Mouse (Mus musculus) embryonic facial prominence, embryonic 15.5 days (tissue): ENCODE data around the gene Hist2h2bb. TPM values are rescaled to one million over a fixed set of nuclear protein-coding genes. Genes with fewer than 3 reads are reported as not detected.
A peak's percentile ranks its signal among the peaks of the same experiment; 100 is the strongest.

Experiments used
- ATAC-seq: fragments of 200-750 bp; cut with Nextera tagmentation; 2 replicates; pipeline ENCODE4 v1.8.0; 2017; ENCODE audit warnings: low read depth, moderate TSS enrichment; ENCODE audit not compliant: insufficient number of reproducible peaks, low FRiP score, low TSS enrichment
- H3K27ac ChIP-seq: fragments of 300-500 bp; sonication (generic); replicated peaks from 2 replicates; pipeline ENCODE4 v1.5.1; 2015; ENCODE audit warnings: mild to moderate bottlenecking, inconsistent platforms
- H3K27me3 ChIP-seq: fragments of 300-500 bp; sonication (generic); 2 replicates; pipeline ENCODE4 v1.6.1; 2015; ENCODE audit warnings: inconsistent platforms
- H3K36me3 ChIP-seq: fragments of 300-500 bp; sonication (generic); 2 replicates; pipeline ENCODE4 v1.6.1; 2015; ENCODE audit warnings: mild to moderate bottlenecking, inconsistent platforms
- H3K4me1 ChIP-seq: fragments of 300-500 bp; sonication (generic); 2 replicates; pipeline ENCODE4 v1.6.1; 2015; ENCODE audit warnings: inconsistent platforms
- H3K4me2 ChIP-seq: fragments of 300-500 bp; sonication (generic); replicated peaks from 2 replicates; pipeline ENCODE4 v1.6.1; 2015; ENCODE audit warnings: mild to moderate bottlenecking, inconsistent platforms
- H3K4me3 ChIP-seq: fragments of 300-500 bp; sonication (generic); replicated peaks from 2 replicates; pipeline ENCODE4 v1.5.1; 2015; ENCODE audit warnings: mild to moderate bottlenecking, inconsistent platforms
- H3K9ac ChIP-seq: fragments of 300-500 bp; sonication (generic); 2 replicates; pipeline ENCODE4 v1.6.1; 2015; ENCODE audit warnings: inconsistent platforms
- H3K9me3 ChIP-seq: fragments of 300-500 bp; sonication (generic); replicated peaks from 2 replicates; pipeline ENCODE4 v1.6.1; 2016; ENCODE audit warnings: inconsistent platforms
- WGBS: fragments of 180-500 bp; shearing (Covaris S2); methylation state at CpG from one replicate; pipeline ENCODE4 v1.1.7; 2015; 5-methylcytosine and 5-hydroxymethylcytosine counted together
- polyA plus RNA-seq: library from polyadenylated mRNA; unstranded; fragments of >200 nt; fragmentation: Nextera tagmentation; extraction: Ambion mirVana; gene quantifications from 2 replicates; pipeline ENCODE4 v1.2.1, GENCODE M21; 2015

Gene Hist2h2bb
- polyA plus RNA-seq, 1 experiment from 2014 or later: 7.0 TPM

DNA sequence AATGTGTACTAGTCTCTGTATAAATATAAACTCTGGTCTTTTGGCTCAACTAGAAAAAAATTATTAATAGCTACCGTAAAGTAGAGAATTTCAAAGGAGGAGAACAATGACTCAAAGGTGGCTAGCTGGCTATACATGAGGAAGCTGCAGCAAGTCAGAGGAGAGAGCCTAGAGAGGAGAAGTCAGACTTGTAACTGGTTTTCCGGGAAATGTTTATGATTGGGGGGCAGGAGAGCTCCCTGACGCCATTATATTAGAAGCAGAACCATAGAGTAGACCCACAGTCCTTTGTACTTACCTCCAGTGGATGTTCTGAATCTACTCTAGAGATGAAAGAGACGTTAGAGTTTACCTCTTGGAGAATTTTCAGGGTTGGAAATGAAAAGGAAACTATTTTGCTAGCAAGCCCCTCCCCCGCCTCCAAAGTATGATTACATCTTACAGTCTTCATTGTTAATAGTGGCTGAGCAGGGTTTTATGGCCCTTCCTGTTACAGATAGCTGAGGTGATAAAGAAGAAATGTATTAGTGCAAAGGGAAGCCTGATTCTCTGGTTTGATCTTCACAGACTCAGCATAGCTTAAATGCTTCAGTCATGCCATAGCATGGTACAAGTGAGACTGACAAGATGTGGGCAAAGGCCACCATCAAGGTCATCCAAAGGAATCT is 13.5 kb upstream of the Hist2h2bb start:
- H3K4me3 ChIP-seq: no peak overlapping the region
- WGBS: 68% methylated on average over 5 of the region's 5 CpGs
- no peaks in the 10 kb centered on the region for H3K9me3 ChIP-seq
- H3K27me3 ChIP-seq: no peaks in the 10 kb centered on the region
- no peak for ATAC-seq
- H3K36me3 ChIP-seq: no peaks in the 10 kb centered on the region
- no peak overlapping the region for H3K9ac ChIP-seq
- no peak overlapping the region for H3K27ac ChIP-seq
- no peak overlapping the region for H3K4me2 ChIP-seq
- H3K4me1 ChIP-seq: 0 out of 2 replicates have a peak, but pooled peaks cover 5% of the 10 kb centered on the region

DNA sequence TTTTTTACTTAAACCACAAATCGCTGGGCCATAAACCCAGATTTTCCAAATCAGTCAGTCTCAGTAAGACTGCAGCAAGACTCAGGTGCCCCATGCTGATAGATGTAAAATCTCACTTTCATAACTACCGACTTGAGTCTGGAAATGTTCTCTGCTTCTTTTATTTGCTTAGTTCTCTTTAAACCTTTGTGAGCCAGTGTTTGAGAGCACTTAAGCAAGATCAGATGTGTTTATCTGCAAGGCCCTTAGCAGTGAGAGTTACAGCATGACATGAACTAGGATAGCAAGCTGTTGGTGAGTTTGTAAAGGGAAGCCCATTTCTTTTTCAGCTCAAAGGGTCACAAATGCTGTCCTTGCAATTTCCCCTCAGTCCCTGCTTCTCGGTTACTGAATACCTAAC is 12.4 kb upstream of the Hist2h2bb start:
- Histone ChIP-seq H3K4me2 (no peak overlapping the region), H3K27ac (no peak overlapping the region), H3K4me3 (no peak overlapping the region)

DNA sequence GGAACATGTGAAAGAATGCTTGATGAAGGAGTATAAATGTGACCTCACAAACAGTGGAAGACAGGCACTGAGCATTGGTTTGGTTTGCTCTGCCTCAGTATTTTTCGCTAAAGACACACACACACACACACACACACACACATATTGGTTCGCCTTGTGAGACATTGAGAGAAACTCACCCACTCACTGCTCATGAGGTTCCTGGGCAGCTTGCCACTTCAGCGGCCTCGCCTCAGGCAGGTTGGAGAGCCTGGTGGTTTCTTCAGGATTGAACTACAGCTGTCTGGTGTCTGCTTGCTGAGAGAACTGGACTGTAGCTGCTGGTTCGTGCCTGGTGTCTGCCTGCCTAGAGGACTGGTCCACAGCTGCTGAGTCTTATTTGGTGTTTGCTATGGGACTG is 9.3 kb upstream of the Hist2h2bb start:
- Histone ChIP-seq H3K4me3 (no peak overlapping the region), H3K4me1 (peaks cover 21% of the 10 kb centered on the region), H3K27ac (no peak overlapping the region), H3K9me3 (no peaks in the 10 kb centered on the region), H3K36me3 (no peaks in the 10 kb centered on the region), H3K4me2 (no peak overlapping the region), H3K27me3 (no peaks in the 10 kb centered on the region), H3K9ac (no peak overlapping the region)
- ATAC-seq: no peak
- WGBS: 94% methylated on average over 5 of the region's 5 CpGs

More for the DNA sequence above, 12.4 kb upstream of the Hist2h2bb start:
- no peak overlapping the region for H3K9ac ChIP-seq
- H3K9me3 ChIP-seq: no peaks in the 10 kb centered on the region
- ATAC-seq: no peak
- WGBS: 63% methylated on average over 3 of the region's 3 CpGs
- no peaks in the 10 kb centered on the region for H3K27me3 ChIP-seq
- H3K4me1 ChIP-seq: peaks cover 12% of the 10 kb centered on the region
- no peaks in the 10 kb centered on the region for H3K36me3 ChIP-seq

DNA sequence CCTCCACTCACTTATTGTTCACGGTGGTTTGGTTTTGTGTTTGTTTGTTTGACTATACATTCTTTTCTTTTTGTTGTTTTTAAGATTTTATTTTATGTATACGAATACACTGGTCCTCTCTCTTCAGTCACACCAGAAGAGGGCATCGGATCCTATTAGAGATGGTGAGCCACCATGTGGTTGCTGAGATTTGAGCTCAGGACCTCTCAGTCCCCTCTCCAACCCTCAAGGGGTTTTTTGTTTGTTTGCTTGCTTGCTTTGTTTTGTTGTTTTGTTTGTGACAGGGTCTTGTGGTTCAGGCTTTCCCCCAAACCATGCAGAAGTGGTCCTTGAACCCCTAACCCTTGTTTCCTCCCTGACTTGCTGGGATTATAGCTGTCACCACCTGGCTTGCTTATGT is 7.9 kb upstream of the Hist2h2bb start:
- Histone ChIP-seq H3K4me2 (peak overlapping the region; percentile 65), H3K36me3 (no peaks in the 10 kb centered on the region), H3K9ac (peak overlapping the region; percentile 74), H3K9me3 (no peaks in the 10 kb centered on the region), H3K27ac (peak overlapping the region; percentile 99), H3K4me1 (peaks cover 21% of the 10 kb centered on the region), H3K4me3 (peak overlapping the region; percentile 68), H3K27me3 (no peaks in the 10 kb centered on the region)
- WGBS: 47% methylated on average over 3 of the region's 3 CpGs
- ATAC-seq: no peak

DNA sequence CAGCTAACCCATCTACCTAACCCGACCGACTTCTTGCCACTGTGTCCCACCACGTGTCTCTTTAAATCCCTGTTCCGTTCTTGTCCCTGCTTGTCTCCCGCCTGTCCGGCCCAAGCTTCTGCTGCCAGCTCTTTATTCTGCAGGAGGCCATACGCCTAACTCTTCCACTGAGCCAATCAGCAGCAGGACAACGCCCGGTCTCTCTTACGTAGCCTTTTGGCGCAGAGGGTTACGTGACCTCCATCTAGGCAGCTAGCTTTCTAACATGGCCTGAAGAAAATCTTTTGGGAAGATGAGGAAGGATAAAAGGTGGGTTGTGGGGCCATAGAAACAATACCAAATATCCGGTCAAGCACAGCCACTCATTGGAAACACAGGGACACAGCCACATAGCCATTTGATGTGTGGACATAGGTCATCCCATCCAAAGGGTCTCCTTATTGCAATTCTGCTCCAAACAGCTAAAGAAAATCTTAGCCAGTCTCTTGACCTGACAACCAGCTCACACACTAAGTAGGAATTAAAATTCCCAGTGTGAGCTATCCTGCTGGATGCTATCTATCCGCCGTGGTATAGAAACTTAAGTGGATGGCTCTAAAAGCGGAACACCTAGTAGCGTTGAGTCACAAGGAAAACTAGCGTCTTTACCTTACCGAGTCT is 7.2 kb upstream of the Hist2h2bb start:
- peak; percentile 86 for ATAC-seq
- Histone ChIP-seq H3K4me3 (peak overlapping the region; percentile 68), H3K27ac (peak overlapping the region; percentile 99), H3K4me2 (peak overlapping the region; percentile 65), H3K9ac (peak overlapping the region; percentile 74), H3K9me3 (no peaks in the 10 kb centered on the region), H3K27me3 (no peaks in the 10 kb centered on the region), H3K36me3 (no peaks in the 10 kb centered on the region), H3K4me1 (peaks cover 21% of the 10 kb centered on the region)
- under 1% methylated on average over 19 of the region's 19 CpGs for WGBS

DNA sequence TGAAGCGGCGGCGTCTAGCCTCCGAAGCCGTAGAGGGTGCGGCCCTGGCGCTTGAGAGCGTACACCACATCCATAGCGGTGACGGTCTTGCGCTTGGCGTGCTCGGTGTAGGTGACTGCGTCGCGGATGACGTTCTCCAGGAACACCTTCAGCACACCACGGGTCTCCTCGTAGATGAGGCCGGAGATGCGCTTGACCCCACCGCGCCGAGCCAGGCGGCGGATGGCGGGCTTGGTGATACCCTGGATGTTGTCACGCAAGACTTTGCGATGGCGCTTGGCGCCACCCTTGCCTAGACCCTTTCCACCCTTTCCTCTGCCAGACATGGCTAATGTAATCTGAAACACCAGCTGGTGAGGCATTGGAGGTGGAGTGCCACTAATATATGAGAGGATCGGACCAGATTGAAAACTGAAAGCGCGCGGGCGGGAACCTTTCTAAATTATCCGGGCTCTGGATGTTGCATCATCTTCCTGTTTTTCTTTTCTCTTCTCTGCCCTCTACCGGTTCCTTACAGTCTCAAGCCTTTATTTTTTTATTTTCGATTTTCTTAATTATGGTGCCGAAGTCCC is 6.5 kb upstream of the Hist2h2bb start, which contains the start of gene Hist2h4:
Gene Hist2h4 (minus strand): TSS at position 333 of the 572 bp plus-strand sequence.
- Histone ChIP-seq H3K4me1 (peaks cover 27% of the 10 kb centered on the region), H3K27ac (peak within 1 kb of the TSS; percentile 99), H3K4me3 (peak within 1 kb of the TSS; percentile 68), H3K27me3 (no peaks in the 10 kb centered on the region), H3K4me2 (peak within 1 kb of the TSS; percentile 65), H3K9ac (peak within 1 kb of the TSS; percentile 74), H3K9me3 (no peaks in the 10 kb centered on the region), H3K36me3 (no peaks in the 10 kb centered on the region)
- ATAC-seq: peak; percentile 89
- WGBS: under 1% methylated on average over 37 of the region's 40 CpGs

DNA sequence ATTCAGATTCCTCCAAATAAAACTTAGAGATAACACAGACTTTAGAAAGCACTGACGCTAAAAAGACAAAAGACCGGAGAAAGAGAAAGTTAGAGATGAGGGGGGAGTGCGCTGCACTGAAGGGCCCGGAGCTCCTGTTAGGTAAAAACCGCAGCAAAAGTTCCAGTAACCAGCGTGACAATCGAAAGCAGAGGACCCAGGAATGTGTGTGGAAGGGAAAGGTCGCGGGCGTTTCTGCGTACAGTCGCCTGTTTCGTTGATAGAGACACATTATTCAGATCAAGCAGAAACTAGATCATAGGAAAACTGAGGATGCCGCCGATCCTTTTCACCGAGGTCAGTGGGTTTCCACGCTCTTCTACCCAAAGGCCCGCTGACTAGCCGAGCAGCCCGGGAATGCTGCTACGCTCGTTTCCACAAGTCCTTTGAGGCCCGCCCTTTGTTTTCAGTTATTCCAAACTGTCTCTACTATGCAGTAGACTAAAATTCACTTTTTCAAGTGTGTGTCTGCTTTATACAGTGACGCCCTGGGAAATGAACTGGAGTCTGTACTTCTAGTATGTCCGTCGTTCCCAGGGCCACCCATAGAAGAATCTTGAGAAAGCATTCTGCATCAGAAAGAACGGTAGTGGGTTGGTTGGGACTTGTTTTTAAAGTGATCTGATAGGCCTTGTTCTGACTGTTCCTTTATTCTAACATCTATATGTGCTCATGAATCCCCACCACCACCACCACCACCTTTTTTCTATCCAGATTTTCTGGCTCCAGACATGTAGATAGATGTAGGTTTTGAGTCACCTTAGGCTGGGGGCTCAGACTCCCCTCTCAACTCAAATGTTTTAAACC is 5.8 kb upstream of the Hist2h2bb start:
- Histone ChIP-seq H3K4me3 (peak overlapping the region; percentile 68), H3K36me3 (no peaks in the 10 kb centered on the region), H3K9me3 (no peaks in the 10 kb centered on the region), H3K27me3 (no peaks in the 10 kb centered on the region), H3K27ac (peak overlapping the region; percentile 99), H3K4me2 (peak overlapping the region; percentile 65), H3K9ac (peak overlapping the region; percentile 50), H3K4me1 (peaks cover 28% of the 10 kb centered on the region)
- WGBS: 3% methylated on average over 27 of the region's 27 CpGs
- peak; percentile 56; the same call in 1 of the 2 replicates for ATAC-seq

DNA sequence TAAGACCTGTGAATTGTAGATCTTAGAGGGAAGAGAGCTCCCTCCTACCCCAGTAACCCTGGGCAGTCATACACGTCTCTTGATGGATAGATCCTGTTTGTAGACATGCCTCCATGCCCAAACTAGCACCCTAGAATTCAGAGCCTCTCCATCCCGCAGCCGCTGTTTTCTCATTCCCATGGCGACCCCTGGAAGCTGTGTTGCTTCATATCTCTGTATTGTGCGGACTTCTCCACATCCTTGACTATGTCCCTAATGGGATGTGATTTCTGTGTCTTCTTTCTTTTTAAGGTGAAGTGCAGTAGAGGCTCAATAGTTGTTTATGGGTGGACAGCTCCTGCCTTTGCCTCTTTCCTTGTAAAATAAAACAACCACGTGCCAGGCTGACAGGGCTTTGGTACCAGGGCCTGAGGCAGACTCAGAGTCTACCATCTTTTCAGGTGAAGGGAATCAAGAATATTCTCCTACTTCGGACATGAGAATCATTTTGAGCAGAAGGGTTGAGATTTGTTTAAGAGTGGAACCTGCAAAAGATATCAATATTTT is 5.1 kb upstream of the Hist2h2bb start:
- ATAC-seq: no peak
- H3K36me3 ChIP-seq: no peaks in the 10 kb centered on the region
- peak overlapping the region; percentile 68 for H3K4me3 ChIP-seq
- H3K9ac ChIP-seq: 0 out of 2 replicates have a peak overlapping the region, but pooled peaks have one; percentile 50
- H3K27me3 ChIP-seq: no peaks in the 10 kb centered on the region
- H3K4me2 ChIP-seq: peak overlapping the region; percentile 65
- 72% methylated on average over 7 of the region's 7 CpGs for WGBS
- H3K4me1 ChIP-seq: peaks cover 28% of the 10 kb centered on the region
- H3K27ac ChIP-seq: peak overlapping the region; percentile 99
- no peaks in the 10 kb centered on the region for H3K9me3 ChIP-seq

DNA sequence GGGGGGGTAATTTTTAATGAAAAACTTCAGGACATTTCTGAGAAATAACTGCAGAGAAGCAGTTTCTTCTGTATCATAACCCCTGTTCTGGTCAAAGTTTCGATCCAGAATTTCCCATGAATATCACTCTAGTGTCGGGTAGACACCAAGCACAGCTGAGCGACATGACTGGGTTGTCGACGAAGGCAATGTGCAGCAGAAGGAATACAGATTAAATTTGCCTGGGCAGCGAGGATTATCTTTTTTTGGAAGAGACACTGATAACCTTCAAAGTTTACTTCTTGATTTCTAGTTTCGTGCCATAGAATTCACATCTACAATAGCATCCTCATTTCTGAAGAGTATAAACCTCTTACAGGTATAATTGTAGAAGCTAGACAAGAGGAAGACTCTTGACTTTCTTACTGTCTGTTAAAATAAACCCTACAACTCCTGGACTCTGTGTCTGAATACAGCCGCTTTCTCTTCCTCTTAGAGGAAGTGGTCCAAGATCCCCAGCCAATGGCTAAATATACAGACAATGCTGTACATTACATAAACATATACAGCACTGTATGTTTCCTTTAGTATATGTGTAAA is 3.3 kb upstream of the Hist2h2bb start:
- H3K4me2 ChIP-seq: no peak overlapping the region
- no peak overlapping the region for H3K9ac ChIP-seq
- H3K36me3 ChIP-seq: no peaks in the 10 kb centered on the region
- no peak overlapping the region for H3K27ac ChIP-seq
- no peak overlapping the region for H3K4me3 ChIP-seq
- no peaks in the 10 kb centered on the region for H3K9me3 ChIP-seq
- no peaks in the 10 kb centered on the region for H3K27me3 ChIP-seq
- WGBS: 86% methylated on average over 8 of the region's 8 CpGs
- H3K4me1 ChIP-seq: peaks cover 31% of the 10 kb centered on the region
- no peak for ATAC-seq

DNA sequence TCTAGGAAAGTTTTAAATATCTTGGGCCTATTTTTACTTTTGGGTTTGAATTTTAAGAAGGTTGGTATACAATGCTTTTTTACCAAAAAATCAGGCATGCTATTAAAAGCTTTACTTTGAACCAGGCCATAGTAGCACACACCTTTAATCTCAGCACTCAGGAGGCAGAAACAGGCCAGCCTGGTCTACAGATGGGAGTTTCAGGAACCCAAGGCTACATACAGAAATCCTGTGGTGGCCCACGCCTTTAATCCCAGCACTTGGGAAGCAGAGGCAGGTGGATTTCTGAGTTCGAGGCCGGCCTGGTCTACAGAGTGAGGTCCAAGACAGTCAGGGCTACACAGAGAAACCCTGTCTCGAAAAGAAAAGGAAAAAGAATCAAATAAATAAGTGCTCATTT is 2.0 kb upstream of the Hist2h2bb start:
- Histone ChIP-seq H3K4me2 (peak overlapping the region; percentile 49), H3K27ac (peak overlapping the region; percentile 95), H3K4me3 (no peak overlapping the region), H3K9ac (no peak overlapping the region), H3K4me1 (peaks cover 21% of the 10 kb centered on the region), H3K27me3 (no peaks in the 10 kb centered on the region), H3K9me3 (no peaks in the 10 kb centered on the region), H3K36me3 (no peaks in the 10 kb centered on the region)
- no peak for ATAC-seq
- 74% methylated on average over 4 of the region's 4 CpGs for WGBS
